Mouse (Mus musculus) small intestine, adult 10 weeks (tissue): ENCODE data around the gene Sorcs2. TPM values are rescaled to one million over a fixed set of nuclear protein-coding genes. Genes with fewer than 3 reads are reported as not detected.

Experiments used
- polyA plus RNA-seq: library from polyadenylated mRNA; stranded (reverse); fragments of 350-450 nt; fragmentation: Illumina TruSeq; extraction: RNeasy Lipid Tissue Mini Kit (QIAGEN cat#74804); gene quantifications from one replicate; pipeline ENCODE4 v1.2.3, GENCODE M21; 2014; ENCODE audit warnings: low replicate concordance

Sorcs2 gene
- 0.30 TPM for polyA plus RNA-seq

GRCm38 (mm10) chr5:36397837-36398282 lies at the start of gene Sorcs2:
Gene Sorcs2 (minus strand): TSS chr5:36398139.

DNA sequence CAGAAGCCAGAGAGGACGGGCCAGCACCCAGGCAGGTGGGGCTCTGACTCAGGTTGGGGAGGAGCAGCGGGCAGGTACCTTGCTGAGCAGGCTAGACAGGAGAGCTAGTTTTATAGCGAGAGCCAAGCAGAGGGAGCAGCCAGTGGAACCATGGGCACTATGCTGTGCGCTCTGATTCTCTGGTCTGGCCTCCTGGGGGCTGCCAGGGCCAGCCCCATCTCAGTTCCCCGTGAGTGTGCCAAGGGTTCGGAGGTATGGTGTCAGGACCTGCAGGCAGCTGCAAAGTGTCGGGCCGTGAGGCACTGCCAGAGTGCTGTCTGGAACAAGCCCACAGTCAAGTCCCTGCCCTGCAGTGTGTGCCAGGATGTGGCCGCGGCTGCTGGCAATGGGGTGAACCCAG lies 194.0 kb downstream of the Sorcs2 start, which contains the start of gene Psapl1:
Gene Psapl1 (plus strand): TSS at position 106 of the 400 bp plus-strand sequence.

Other genes starting within 250 kb of the Sorcs2 start
- not detected for gene Psapl1, start 194.1 kb downstream of the Sorcs2 start, polyA plus RNA-seq
- gene Grpel1, start 66.9 kb upstream of the Sorcs2 start, polyA plus RNA-seq, result 10.0 TPM
- 13.2 TPM for gene Tada2b, start 86.1 kb upstream of the Sorcs2 start, polyA plus RNA-seq
- not detected for gene Ccdc96, start 86.4 kb upstream of the Sorcs2 start, polyA plus RNA-seq
- gene Tbc1d14, start 195.1 kb upstream of the Sorcs2 start, polyA plus RNA-seq, result 24.1 TPM